Mouse (Mus musculus) v-Abl transformed pro-B cells (cell line): ENCODE measurements around the gene Oas1h.
"Not testable (repeated sequence)": the region's sequence is repeated elsewhere in the genome, so short reads cannot be mapped to it uniquely, and the experiment has no call there.

Source experiments
- in situ Hi-C, 2 experiments: fragments of 400-800 bp; cut with MboI; formaldehyde crosslinking; loops; one replicate each; pipeline ENCODE4 v1.15.1; 2025; ENCODE audit not compliant: unreplicated experiment in 2 of 2

Oas1h gene

DNA sequence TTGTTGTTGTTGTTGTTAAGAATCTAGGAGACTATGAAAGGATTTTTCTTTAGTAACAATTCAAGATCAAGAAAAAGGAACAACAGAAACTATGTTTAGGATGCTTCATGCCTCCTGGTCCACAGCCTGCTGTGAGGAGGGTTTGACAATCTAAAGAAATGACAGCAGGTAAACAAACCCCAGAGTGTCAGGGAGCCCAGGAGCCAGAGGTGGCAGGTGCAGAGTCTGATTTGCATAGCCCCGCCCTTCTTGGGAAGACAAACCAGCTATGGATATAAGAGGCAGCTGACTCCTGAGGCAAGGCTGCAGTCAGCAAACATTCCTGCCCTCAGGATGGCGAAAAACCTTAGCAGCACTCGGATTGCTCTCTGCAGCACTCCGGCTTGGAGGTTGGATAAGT is at the start of gene Oas1h:
Oas1h (plus strand) TSS at position 301 of the 400 bp plus-strand sequence.
- in situ Hi-C loops = no loop called here

DNA sequence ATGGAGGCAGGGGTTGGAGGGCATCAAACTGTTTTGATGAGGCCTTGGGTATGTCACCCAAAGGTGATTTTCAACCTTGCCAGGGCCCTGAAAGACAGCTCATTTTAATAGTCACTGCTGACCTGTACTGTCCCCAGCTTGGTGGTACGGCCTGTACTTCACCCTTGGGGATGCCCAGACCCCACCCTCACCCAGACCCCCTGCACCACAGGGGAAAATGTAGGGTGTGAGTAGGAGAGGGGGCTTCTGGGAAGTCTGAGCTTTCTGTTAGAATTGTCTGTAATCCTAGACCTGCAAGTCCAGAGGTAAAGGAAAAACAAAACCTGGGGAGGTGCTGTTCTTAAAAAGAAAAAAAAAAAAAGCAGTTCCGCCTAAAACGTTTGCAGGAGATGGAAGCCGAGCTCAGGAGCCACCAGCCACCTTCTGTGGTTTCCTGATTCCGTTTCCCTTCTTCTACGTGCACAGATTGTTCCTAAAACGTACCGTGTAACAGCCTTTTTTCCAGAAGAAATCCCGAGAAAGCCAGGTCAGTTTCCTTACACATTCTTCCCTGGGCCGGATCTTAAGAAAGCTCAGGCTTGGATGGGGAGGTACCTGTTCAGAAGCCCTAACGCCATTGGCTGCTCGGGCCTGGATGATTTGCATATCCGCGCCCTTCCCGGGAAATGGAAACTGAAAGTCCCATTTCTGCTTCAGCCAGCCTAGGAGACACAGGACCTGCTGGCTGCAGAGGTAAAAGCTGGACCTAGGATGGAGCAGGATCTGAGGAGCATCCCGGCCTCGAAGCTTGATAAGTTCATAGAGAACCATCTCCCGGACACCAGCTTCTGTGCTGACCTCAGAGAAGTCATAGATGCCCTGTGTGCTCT is 49.0 kb upstream of the Oas1h start, which contains the start of gene Oas1c:
Oas1c (minus strand) TSS at position 564 of the 869 bp plus-strand sequence.
- in situ Hi-C loops = no loop called here

DNA sequence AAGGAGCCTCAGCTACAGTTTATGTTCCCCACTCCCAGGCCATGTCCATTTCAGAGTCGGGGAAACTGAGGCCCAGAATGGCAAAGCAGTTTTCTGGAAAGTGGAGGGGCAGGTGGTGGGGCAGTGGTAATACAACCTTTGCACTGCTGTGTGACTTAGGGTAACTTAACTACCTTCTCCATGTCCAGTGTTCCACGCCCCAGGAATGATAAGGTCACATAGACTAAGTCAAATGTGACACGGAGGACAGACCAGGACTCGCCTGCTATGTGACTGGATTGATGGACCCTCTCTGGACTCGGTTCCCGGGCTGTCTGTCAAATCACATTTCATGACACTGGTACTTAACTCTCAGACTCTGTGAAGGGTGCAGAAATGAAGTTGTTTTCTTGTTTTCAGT is 48.2 kb upstream of the Oas1h start:
- in situ Hi-C loops = no loop called here

DNA sequence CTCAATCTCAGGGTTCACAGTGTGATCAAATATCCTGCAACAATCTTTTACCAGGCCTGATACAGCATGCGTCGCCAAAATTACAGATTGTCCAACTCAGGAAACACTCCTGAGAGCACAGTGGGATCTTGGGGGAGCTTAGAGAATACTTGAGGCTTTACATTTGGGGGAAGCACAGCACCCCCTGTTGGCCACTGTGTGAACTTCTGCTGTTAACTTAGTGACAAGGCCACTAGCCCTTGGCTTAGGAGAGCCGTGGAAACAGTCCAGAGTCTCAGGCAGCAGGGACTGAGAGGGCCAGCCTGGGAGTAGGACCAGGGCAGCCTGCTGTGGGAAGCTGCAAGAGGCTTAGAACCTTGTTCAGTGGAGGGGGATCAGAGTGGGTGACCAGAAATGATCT is 45.3 kb upstream of the Oas1h start:
- in situ Hi-C loops = no loop called here

DNA sequence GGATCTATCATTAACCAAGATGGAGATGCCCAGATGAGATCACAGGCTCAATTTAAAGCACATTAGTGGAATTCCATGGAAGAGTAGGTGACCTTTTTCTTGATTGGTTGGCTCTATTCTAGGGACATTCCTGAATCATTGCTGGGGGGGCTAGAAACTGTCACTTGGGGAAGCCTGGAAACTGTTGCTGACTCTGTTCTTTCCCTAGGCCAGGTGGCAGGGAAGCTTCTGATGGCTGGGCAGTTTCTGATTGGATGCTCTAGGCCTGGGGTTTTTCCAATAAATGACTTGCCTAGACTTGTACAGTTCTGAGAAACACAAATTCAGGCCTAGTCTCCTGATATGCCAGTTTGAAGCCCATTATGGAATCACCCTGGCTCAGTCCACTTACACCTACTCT is 42.2 kb upstream of the Oas1h start:
- in situ Hi-C loops = no loop called here

DNA sequence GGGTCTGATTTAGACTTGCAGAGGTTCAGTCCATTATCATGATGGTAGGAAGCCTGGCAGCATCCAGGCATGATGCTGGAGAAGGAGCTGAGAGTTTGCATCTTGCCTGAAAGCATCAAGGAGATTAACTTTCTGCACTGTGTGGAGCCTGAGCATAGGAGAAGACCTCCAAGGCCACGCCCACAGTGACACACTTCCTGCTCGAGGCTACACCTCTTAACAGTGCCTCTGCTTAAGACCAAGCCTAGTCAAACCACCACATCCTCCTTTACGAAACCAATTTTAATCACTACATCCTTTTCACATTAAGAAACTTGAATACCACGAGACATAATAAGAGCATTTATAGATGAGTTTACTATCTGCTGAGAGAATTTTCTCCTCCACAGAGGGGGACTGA is 30.2 kb upstream of the Oas1h start:
- in situ Hi-C loops = no loop called here

DNA sequence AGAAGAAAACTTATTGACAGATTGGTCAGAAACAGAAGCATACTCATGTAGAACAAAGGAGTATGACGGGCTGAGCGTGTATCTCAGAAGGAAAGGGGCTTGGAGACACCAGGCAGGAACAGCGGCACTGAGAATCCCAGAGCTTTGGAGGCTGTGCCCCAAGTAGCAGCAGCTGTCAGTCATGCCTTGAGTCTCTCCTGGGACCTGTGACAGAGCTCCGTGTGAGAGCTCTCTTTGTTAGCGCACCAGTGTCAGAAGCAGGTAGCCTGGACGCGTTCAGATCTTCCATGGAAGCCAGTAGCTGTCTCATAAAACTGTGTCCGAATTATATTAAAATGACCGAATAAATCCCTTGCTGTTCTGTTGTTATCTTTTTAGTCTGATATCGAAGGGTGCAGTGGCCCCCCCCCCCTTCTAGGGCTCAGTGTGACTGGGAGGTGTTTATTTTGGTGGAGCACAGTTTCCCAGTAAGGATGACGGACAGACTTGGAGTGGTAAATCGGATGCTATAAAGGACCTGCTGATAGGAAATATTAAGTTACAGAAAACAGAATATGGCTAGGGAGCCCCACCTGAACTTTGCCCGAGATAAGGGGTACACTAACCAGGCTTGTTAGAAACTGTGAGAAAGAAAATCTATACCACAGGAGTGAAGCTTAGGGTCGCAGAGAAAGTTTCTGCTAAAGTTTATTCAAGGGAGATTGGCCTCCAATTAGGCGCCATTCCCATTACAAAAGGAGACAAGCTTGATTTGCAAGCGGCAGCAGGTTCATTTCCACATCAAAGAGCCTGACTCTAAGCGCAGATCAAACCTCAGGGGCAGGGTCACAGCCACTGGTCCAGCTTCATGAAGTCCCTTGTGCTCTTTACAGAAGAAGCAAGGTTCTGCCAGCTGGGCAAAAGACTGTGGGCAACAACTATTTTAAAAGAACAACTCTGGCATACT is 27.6 kb upstream of the Oas1h start:
- in situ Hi-C loops = no loop called here

DNA sequence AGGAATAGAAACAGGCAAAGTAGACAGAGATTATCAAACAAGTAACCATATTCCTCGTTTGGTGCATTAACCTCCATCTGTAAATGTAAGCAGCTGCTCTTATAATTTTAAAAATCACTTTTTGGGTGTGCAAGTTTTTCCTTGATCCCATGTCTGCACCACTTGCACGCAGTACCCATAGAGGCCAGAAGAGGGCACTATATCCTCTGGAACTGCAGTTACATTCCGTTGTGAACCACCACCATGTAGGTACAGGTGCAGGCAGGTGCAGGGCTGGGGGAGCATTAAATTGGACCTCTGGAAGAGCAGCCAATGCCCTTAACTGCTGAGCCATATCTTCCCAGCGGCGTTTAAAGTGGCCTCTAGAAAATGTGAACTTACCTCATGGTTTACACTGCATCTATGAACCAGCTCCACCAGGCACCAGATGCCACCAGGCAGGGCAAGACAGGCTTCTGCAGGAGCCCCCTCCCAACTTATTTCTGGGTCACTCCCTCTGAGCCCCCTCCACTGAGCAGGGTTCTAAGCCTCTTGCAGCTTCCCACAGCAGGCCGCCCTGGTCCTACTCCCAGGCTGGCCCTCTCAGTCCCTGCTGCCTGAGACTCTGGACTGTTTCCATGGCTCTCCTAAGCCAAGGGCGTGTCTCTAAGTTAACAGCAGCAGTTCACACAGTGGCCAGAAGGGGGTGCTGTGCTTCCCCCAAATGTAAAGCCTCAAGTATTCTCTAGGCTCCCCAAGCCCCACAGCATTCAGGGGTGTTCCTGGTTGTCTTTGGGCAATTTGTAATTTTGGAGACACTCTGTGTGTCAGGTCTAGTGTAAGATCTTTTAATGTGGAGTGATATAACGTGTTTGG is 24.3 kb upstream of the Oas1h start:
- in situ Hi-C loops = no loop called here

DNA sequence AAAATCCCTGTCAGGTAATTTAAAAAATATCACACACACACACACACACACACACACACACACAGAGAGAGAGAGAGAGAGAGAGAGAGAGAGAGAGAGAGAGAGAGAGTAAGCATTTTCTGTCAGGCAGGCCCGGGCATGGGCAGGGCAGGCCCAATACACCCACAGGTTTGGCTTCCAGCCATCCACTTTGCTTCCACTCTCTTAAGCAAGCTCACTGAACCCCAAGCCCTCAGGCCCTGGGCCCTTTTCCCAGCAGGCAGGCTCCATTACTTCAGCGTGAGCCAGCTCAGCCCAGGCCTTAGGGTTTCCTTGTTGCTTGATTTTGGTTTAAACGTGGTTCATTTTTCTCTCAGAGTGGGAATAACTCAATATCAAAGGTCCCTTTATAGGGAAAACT is 16.5 kb upstream of the Oas1h start:
- in situ Hi-C loops = loop anchor here (5.0 to 10.0 kb wide), 4 partner anchors 42 to 73 kb away; partner anchors contain the start of genes Oas1d (in 1 of the 2) and Oas1e (in 1 of the 2)

DNA sequence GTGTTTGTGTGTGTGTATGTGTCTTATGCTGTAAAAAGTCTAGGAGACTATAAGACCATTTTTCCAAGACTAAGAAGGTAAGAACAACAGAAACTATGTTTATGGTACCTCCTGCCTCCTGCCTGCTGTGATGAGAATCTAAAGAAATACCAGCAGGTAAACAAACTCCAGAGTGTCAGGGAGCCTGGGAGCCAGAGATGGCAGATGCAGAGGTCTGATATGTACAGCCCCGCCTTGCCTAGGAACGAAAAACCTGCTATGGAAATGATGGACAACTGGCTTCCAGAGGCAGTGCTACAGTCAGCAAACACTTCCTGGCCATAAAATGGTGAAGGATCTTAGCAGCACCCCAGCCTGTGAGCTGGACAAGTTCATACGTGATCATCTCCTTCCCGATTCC is 14.2 kb upstream of the Oas1h start, which contains the start of gene Oas1f:
Oas1f (plus strand) TSS at position 301 of the 400 bp plus-strand sequence.
- in situ Hi-C loops = loop anchor here in 1 of 2 experiments (10.0 kb wide), 1 partner anchor 52 kb away; the partner anchor contains the start of gene Oas1e

DNA sequence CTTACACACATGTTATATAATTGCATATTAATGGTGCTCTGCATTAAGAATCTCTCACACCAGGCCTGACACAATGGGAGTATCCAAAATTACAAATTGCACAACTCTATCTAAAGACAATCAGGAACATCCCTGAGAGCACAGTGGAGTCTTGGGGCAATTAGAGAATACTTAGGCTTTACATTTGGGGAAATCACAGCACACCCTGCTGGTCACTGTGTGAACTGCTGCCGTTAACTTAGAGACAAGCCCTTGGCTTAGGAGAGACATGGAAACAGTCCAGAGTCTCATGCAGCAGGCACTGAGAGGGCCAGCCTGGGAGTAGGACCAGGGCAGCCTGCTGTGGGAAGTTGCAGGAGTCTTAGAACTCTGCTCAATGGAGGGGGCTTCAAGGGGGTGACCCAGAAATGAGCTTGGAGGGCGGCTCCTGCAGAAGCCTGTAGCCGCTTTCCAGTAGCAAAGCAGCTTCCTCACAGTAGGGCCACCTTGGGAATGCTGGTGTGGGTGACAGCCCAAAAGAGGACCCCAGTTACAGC is 11.6 kb upstream of the Oas1h start:
- in situ Hi-C loops = loop anchor here in 1 of 2 experiments (10.0 kb wide), 1 partner anchor 55 kb away; the partner anchor contains the start of gene Oas1e

DNA sequence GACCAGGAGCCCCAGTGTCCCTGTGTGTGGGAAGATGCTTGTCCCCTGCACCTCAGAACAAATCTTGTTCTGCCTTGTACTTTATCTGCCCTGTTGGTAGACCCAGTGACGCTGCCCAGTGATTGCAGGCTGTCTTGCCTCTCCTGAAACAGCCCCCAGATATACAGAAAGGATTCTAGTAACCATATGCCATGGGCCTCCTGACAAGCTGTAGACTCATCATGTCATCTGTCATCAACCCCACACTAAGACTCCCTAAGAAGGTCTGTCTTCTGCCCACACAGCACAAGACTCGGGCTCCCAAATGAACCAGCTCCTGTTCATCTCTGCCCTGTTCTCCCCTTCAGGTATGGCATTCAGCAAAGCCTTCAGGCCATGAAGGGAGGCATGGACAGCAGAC is 2.0 kb upstream of the Oas1h start:
- in situ Hi-C loops = no loop called here

DNA sequence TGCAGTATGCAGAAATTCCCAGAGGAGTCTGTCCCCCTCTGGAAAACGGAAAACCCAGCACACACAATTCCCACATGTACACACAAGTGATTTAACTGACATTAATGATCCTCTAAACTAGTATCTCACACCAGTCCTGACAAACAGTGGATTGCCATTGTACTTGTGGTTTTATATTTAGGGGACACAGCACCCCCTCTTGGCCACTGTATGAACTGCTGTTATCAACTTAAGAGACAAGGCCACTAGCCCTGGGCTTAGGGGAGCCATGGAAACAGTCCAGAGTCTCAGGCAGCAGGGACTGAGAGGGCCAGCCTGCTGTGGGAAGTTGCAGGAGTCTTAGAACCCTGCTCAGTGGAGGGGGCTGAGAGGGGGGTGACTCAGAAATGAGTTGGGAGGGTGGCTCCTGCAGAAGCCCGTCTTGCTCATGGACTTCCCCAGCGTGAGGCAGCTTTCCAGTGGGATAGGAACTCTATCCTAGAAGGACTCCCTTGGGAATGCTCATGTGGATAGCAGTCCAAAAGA is 4.2 kb downstream of the Oas1h start:
- in situ Hi-C loops = no loop called here

DNA sequence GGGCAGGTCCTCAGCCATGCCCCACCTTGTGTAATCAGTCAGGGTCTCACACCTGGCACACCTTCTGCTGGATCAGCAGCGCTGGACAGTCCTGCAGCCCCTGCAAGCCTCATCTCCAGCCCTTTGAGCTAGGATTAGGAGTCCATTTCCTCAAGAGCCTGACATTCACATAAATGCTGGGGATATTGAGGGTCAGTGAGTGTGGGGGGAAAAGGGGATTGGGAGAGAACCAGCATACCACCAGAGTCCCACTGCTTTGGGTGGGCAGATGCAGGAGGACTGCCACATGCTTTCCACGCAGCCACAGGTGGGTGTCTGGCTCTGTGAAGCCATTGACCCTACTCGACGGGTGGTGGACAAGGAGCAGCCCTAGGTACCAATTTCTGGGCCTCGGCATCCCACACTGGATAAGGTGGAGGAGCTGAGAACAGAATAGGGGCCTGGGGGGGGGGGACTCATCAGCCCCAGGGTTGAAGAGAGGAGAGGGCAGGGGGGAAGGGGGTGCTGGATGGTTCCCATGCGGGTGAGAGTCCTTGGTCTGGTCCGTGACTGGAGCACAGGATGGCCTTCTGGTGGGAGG is 8.3 kb downstream of the Oas1h start:
- in situ Hi-C loops = no loop called here

DNA sequence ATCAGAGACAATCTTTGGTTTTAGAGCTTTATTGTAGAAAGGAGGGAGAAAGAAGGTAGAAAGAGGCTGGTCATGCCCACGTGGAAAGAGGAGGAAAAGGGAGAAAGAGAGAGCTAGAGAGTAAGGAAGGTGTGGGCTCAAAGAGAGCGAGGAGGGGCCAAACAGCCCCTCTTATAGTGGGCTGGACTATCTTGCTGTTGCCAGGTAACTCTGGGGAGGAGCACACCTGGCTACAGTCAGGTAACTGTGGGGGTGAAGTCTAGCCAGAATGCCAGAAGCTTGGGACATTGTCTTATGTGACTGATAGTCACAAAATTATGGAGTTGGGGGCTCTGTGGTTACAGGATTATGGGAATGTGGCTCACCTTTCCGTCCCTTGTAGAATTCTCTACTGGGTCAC is 8.9 kb downstream of the Oas1h start:
- in situ Hi-C loops = no loop called here

DNA sequence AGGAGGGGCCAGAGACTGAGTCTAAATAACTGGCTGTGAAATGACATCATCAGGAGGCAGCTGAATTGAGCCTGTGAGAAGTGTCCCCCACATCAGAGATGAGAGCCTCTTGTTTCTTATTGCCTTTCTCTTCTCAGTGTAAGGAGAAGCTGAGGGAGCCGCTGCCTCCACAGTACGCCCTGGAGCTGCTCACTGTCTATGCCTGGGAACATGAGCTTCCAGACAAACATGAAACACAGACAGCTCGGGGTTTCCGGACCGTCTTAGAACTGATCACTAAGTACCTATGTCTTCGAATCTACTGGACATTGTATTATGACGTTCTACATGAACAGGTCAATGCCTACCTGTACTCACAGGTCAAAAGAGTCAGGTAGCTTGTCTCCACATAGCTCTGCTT is 9.6 kb downstream of the Oas1h start:
- in situ Hi-C loops = no loop called here

DNA sequence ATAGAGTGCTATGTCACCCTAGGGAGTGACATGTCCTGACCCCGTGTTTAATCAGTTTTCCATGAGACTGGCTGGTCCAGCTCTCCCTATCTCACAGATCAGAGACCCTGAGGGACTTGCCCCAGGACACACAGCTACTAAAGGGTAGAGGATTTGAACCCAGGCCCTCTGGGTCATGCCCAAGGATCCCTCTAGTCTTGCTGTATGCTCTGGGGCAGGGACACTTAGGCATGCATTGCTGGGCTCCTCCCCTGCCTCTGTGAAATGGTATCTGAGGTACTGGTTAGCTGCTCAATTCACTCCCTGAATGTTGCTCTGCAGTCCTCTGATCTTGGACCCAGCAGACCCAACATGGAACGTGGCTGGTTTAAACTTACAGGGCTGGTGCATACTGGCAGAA is 10.2 kb downstream of the Oas1h start:
- in situ Hi-C loops = no loop called here

DNA sequence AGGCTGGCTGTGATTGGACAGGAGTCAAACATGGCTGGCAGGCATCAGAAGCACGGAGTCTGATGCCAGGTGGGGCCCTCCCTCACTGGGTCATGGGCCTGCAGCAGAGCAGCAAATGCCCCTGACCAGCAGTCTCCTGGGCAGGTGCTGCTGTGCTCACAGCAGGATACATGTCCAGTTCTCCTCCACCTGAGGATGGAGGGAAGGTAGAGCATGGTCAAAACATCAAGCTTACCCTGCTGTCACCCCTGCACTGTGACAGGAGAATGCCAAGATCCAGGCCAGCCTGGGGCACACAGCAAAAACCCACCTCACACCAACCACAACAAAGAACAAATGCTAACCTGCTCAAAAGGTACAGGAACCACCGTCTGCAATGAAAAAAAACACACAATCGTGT is 15.6 kb downstream of the Oas1h start:
- in situ Hi-C loops = not testable (repeated sequence)

DNA sequence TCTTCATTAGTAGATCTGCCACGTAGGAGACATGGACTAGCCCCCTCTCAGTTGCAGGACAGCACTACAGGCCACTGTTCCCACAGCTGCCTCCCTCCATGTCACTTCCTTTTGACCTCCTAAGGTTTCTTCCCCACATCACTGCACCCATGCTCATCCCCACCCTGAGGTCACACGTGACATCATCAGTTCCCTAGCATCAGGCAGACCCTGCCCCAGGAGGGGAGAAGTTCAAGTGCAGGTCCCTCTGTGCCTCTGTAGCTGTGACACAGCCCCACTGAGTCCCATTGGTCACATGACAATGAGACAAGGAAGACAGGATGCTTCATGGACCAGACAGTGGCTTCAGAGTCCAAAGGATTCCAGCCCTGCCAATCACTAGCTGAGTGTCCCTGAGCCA is 16.2 kb downstream of the Oas1h start:
- in situ Hi-C loops = not testable (repeated sequence)
